Mouse (Mus musculus) midbrain, embryonic 12.5 days (tissue): ENCODE data around the gene Akap17b. TPM values are rescaled to one million over a fixed set of nuclear protein-coding genes. Genes with fewer than 3 reads are reported as not detected.

ENCODE experiments used
- ATAC-seq: fragments of 200-750 bp; cut with Nextera tagmentation; 2 replicates; pipeline ENCODE4 v1.8.0; 2017; ENCODE audit warnings: low read depth, moderate TSS enrichment, moderate library complexity; ENCODE audit not compliant: low FRiP score
- H3K27ac ChIP-seq: fragments of 300-500 bp; sonication (generic); replicated peaks from 2 replicates; pipeline ENCODE4 v1.5.1; 2016; ENCODE audit warnings: mild to moderate bottlenecking
- H3K27me3 ChIP-seq: fragments of 300-500 bp; sonication (generic); 2 replicates; pipeline ENCODE4 v1.6.1; 2016; ENCODE audit warnings: mild to moderate bottlenecking
- H3K36me3 ChIP-seq: fragments of 300-500 bp; sonication (generic); 2 replicates; pipeline ENCODE4 v1.6.1; 2016
- H3K4me1 ChIP-seq: fragments of 300-500 bp; sonication (generic); 2 replicates; pipeline ENCODE4 v1.6.1; 2016
- H3K4me2 ChIP-seq: fragments of 300-500 bp; sonication (generic); replicated peaks from 2 replicates; pipeline ENCODE4 v1.6.1; 2016; ENCODE audit warnings: mild to moderate bottlenecking, moderate library complexity
- H3K4me3 ChIP-seq: fragments of 300-500 bp; sonication (generic); 2 replicates; pipeline ENCODE4 v1.5.1; 2016; ENCODE audit warnings: mild to moderate bottlenecking
- H3K9ac ChIP-seq: fragments of 300-500 bp; sonication (generic); replicated peaks from 2 replicates; pipeline ENCODE4 v1.6.1; 2016; ENCODE audit warnings: mild to moderate bottlenecking, moderate library complexity
- H3K9me3 ChIP-seq: fragments of 300-500 bp; sonication (generic); 2 replicates; pipeline ENCODE4 v1.6.1; 2016; ENCODE audit warnings: mild to moderate bottlenecking
- WGBS: fragments of 180-500 bp; shearing (Covaris S2); methylation state at CpG from one replicate; pipeline ENCODE4 v1.1.7; 2016; 5-methylcytosine and 5-hydroxymethylcytosine counted together
- polyA plus RNA-seq: library from polyadenylated mRNA; unstranded; fragments of >200 nt; fragmentation: Nextera tagmentation; extraction: Ambion mirVana; gene quantifications from 2 replicates; pipeline ENCODE4 v1.2.1, GENCODE M21; 2016

The Akap17b gene
- 4.5 and 5.2 TPM in 2 replicates for polyA plus RNA-seq

DNA sequence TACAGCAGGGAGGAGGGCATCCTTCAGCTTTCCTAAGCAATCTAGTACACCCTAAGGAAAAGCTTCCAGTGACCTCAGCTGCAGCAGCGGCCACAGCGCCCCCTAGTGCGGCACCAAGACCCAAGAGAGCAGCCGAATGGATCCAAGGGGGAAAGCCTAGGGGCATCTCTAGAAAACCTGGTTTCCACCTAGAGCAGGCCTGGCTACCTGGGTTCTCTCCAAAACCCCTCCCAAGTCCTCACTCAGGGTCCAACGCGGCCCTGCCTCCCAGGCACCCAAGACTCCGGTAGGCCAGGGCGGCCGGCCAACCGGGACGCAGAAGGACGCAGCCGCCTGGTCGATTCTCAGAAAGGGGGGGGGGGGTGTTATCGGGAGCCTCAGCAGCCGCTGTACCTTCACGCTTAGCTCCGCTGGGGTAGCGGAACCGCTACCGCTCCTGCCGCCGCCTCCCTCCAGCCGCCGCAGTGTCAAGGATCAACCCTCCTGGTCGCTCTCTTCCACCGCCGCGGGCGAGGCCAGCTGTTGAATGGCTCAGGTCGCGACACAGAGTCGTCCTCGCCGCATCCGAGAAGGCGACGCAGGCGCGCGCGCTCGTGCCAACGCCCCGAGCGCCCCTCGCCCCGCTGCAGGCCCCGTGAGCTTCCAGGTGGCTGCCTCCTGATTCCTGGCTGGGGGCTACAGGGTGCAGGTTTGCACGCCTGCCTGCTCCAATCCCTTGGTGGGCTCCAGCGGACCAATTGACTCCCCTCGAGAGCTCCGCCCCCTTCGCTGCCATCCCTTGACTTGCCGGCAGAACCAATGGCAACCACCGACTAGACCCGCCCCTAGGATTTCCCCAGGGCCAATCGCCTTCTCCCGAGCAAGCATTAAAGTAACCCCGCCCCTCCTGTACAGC, at the start of gene Akap17b:
Akap17b (minus strand) TSS at position 739 of the 895 bp plus-strand sequence.
- Histone ChIP-seq H3K9me3 (no peaks in the 10 kb centered on the region), H3K4me3 (peak within 1 kb of the TSS; percentile 59), H3K27me3 (no peaks in the 10 kb centered on the region), H3K9ac (peak within 1 kb of the TSS; percentile 55), H3K4me2 (peak within 1 kb of the TSS; percentile 48), H3K4me1 (no peaks in the 10 kb centered on the region), H3K27ac (peak within 1 kb of the TSS; percentile 72), H3K36me3 (no peaks in the 10 kb centered on the region)
- 28% methylated on average over 57 of the region's 60 CpGs for WGBS
- ATAC-seq = peak; percentile 95

DNA sequence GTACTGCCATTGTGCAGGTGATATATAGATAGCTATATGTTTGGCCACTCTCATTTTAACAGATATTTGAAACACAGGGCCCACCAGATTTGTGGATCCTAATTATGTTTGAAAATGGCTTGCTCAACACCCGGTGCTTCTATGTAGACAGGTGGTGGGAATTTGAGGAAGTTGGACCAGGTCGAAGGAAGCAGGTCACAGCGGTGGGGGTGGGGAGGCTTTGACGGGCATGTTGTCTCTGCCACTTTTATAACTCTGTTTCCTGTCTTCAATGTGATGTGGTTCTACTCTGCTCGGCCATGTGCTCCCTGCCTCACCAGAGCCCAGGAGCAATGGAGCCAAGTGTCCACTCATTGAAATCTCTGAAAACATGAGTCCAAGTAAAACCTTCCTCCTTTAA, 46.2 kb upstream of the Akap17b start:
- no peak for ATAC-seq
- H3K9ac ChIP-seq = no peak overlapping the region
- WGBS = 89% methylated on average over 5 of the region's 5 CpGs

DNA sequence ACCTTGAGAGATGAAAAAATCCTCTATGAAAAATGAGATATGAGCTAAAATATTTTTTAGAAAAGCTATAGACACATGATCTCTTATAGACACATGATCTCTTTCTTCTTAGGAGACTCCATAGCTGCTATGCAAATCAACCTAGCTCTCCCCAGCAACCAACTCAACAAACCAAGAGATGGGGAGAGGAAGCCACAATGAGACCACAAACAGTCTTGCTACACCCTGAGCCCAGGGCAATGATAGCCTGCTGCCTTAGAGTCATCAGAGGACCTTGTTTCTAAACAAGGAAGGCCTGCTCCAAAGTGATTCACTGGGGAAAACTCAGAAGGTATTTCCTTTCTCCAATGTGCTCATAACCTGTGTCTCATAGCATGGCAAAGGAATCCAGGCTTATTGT, 44.5 kb upstream of the Akap17b start:
- Histone ChIP-seq H3K9ac (no peak overlapping the region), H3K27ac (no peak overlapping the region), H3K4me1 (no peaks in the 10 kb centered on the region), H3K27me3 (no peaks in the 10 kb centered on the region), H3K4me2 (no peak overlapping the region), H3K4me3 (no peak overlapping the region), H3K9me3 (no peaks in the 10 kb centered on the region), H3K36me3 (no peaks in the 10 kb centered on the region)
- ATAC-seq = no peak

More for the DNA sequence above, 46.2 kb upstream of the Akap17b start:
- Histone ChIP-seq H3K27me3 (no peaks in the 10 kb centered on the region), H3K36me3 (no peaks in the 10 kb centered on the region), H3K4me3 (no peak overlapping the region), H3K27ac (no peak overlapping the region), H3K9me3 (no peaks in the 10 kb centered on the region), H3K4me1 (no peaks in the 10 kb centered on the region), H3K4me2 (no peak overlapping the region)

DNA sequence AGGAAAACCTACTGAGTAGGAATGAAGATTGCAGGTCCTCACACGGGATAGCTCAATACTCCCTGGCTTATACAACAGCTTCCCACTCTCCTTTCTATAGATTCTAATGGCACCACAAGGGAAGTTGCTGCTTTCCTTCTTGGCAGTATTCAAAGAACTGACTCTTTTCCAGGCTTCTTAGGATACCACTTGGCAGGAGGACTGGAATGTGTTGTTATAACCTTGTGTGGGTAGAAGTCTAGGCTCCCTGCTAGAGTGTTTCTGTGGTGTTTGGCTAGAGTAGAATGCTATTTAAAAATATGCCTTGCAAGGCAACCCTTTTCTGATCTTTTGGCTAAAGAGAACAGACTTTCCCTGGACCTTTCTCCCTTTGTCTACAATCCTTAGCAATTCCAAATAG, 31.6 kb upstream of the Akap17b start:
- ATAC-seq = no peak
- Histone ChIP-seq H3K9me3 (no peaks in the 10 kb centered on the region), H3K4me3 (no peak overlapping the region), H3K4me2 (no peak overlapping the region), H3K9ac (no peak overlapping the region), H3K27me3 (no peaks in the 10 kb centered on the region), H3K27ac (no peak overlapping the region), H3K36me3 (no peaks in the 10 kb centered on the region), H3K4me1 (no peaks in the 10 kb centered on the region)
- 81% methylated on average over 1 of the region's 1 CpGs for WGBS

DNA sequence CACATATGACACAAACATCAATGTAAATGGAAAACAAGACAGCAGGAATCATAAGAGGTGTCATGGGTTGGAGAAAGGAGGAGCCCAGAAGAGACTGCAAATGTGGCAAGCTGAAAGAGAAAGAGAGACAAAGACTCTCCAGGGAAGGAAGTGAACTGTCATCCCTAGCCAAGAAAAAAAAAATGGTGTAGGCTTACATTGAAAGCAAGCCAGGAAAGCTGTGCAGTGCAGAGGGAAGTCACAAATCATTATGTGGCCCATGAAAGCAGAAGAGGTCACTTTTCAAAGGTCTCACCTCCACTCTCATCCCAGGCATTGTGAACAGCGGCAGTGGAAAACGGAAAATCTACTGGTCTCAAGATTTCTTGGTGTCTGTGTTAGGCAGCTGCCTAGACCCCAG, 27.5 kb upstream of the Akap17b start:
- Histone ChIP-seq H3K27ac (no peak overlapping the region), H3K36me3 (no peaks in the 10 kb centered on the region), H3K4me2 (no peak overlapping the region), H3K9ac (no peak overlapping the region), H3K4me3 (no peak overlapping the region), H3K4me1 (no peaks in the 10 kb centered on the region), H3K9me3 (no peaks in the 10 kb centered on the region), H3K27me3 (no peaks in the 10 kb centered on the region)
- whole genome bisulfite sequencing = 66% methylated on average over 2 of the region's 2 CpGs
- ATAC-seq = no peak

DNA sequence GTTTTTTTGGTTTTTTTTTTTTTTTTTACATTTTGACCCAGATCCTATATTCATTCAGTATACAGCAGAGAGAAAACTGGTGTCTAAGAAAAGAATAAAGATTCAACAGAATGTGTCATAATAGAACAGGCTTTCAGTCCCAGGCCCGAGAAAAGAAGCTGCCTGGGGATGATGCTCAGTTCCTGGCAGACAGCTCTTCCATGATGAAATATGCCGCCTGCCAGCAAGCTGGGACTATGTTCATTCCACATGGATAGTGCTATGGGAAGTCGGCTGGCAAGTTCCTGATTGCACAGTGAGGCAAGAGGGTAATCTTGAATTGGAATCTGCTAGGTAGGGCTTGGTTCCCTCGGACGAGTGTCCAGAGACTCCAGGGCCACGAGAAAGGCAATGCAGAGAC, 5.1 kb downstream of the Akap17b start:
- Histone ChIP-seq H3K4me3 (no peak overlapping the region), H3K4me2 (no peak overlapping the region), H3K9me3 (no peaks in the 10 kb centered on the region), H3K27ac (no peak overlapping the region), H3K36me3 (no peaks in the 10 kb centered on the region), H3K9ac (no peak overlapping the region), H3K27me3 (no peaks in the 10 kb centered on the region), H3K4me1 (no peaks in the 10 kb centered on the region)
- WGBS = 83% methylated on average over 6 of the region's 6 CpGs
- no peak for ATAC-seq

DNA sequence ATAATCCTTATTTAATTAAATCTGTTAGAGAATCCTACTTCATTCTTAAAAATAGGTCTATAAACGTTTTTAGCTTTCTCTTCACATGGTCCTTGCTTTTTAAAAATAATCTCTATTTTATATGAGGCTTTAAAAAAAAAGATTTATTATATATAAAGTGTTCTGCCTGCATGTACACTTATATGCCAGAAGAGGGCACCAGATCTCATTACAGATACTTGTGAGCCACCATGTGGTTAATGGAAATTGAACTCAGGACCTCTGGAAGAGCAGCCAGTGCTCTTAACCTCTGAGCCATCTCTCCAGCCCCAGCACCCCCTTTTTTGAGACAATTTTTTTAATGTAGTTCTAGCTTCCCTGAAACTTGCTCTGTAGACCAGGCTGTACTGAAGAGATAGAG, 14.4 kb downstream of the Akap17b start:
- Histone ChIP-seq H3K27me3 (no peaks in the 10 kb centered on the region), H3K9ac (no peak overlapping the region), H3K9me3 (no peaks in the 10 kb centered on the region), H3K27ac (no peak overlapping the region), H3K4me2 (no peak overlapping the region), H3K36me3 (no peaks in the 10 kb centered on the region), H3K4me3 (no peak overlapping the region), H3K4me1 (no peaks in the 10 kb centered on the region)
- 9% methylated on average over 1 of the region's 1 CpGs for WGBS
- ATAC-seq = no peak

DNA sequence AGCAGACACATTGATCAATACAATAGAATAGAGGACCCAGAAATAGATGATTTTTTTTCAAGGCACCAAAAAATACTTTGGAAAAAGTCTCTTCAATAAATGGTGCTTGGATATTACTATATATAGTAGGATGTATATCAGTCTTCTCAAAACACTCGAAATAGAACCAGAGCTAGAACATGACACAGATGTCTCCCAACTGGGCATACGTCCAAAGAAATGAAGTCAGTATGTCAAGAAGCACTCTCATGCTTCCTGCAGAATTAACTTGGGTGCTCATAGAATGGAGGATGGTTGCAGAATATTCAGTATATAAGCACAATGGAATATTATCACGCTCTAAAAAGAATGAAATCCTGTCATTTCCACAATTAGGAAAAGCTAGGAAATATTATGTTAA, 17.1 kb downstream of the Akap17b start:
- H3K9me3 ChIP-seq = no peaks in the 10 kb centered on the region
- H3K36me3 ChIP-seq = no peaks in the 10 kb centered on the region
- H3K9ac ChIP-seq = no peak overlapping the region
- H3K4me1 ChIP-seq = no peaks in the 10 kb centered on the region
- ATAC-seq = no peak
- H3K4me2 ChIP-seq = no peak overlapping the region
- H3K27me3 ChIP-seq = no peaks in the 10 kb centered on the region
- WGBS = 85% methylated on average over 3 of the region's 3 CpGs
- H3K4me3 ChIP-seq = no peak overlapping the region
- H3K27ac ChIP-seq = no peak overlapping the region

DNA sequence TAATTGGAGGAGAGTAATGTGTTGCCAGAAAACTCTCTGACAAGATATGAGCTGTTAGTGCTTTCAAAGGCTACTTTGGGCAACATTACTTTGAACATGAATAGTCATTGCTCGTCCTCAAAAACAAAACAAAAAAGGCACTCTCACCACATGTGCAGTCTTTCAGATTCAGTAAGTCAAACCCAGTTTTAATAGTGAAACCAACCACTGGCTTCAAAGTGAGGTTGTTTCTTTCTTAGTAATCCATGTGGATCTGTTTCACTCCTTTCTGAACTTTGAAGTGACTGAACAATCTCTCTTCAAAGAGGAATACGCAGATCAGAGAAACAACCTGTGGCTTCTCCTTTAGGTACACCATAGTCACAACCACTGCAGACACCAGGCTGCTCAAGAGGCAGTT, 36.1 kb downstream of the Akap17b start:
- no peak overlapping the region for H3K9ac ChIP-seq
- peaks cover 12% of the 10 kb centered on the region; the same call in 1 of the 2 replicates for H3K36me3 ChIP-seq
- H3K27me3 ChIP-seq = no peaks in the 10 kb centered on the region
- WGBS = 92% methylated on average over 2 of the region's 2 CpGs
- H3K4me3 ChIP-seq = no peak overlapping the region
- H3K9me3 ChIP-seq = no peaks in the 10 kb centered on the region
- no peaks in the 10 kb centered on the region for H3K4me1 ChIP-seq
- no peak for ATAC-seq
- H3K27ac ChIP-seq = no peak overlapping the region
- no peak overlapping the region for H3K4me2 ChIP-seq

DNA sequence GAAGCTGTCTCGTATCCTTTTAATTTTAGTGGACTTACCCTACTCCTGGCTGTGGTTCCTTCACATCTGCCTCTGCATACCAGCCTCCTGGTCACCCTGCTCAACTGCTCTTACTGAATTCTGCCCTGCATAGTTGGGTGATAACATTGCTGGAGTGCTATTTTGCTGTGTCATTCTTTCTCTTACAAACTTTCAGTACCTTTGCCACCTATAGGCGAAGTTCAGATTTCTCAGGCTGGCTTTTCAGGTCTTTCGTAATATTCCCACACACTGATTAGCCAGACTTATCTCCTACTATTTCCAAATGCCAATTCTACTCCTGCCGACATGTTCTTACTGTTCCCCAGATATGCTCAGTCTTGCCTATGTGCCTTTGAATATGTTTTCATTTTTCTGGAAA, 41.2 kb downstream of the Akap17b start:
- H3K9ac ChIP-seq = no peak overlapping the region
- H3K4me2 ChIP-seq = no peak overlapping the region
- H3K4me1 ChIP-seq = peaks cover 4% of the 10 kb centered on the region
- H3K27ac ChIP-seq = no peak overlapping the region
- WGBS = 85% methylated on average over 4 of the region's 4 CpGs
- H3K9me3 ChIP-seq = no peaks in the 10 kb centered on the region
- H3K27me3 ChIP-seq = no peaks in the 10 kb centered on the region
- no peak overlapping the region for H3K4me3 ChIP-seq
- no peak for ATAC-seq
- H3K36me3 ChIP-seq = peaks cover 10% of the 10 kb centered on the region; the same call in 1 of the 2 replicates

DNA sequence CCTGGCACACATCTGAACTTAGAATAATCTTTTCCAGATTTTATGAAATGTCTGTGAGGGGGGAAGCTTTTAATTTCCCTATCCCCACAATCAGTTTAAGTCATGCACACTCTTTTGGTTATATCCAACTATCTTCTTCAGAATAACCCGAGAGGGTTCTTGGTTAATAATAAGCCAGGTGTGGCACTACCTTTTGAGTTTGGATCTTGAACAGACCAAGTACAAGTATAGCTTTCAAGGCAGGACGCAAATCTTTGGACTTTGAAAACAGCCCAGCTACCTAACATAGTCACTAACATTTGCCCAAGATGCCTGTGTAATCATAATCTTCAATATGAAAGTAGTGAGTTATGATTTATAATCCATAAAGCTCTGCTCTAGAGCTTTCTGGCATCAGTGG, 42.3 kb downstream of the Akap17b start:
- 94% methylated on average over 2 of the region's 2 CpGs for WGBS
- peaks cover 10% of the 10 kb centered on the region; the same call in 1 of the 2 replicates for H3K36me3 ChIP-seq
- no peak overlapping the region for H3K27ac ChIP-seq
- no peak overlapping the region for H3K9ac ChIP-seq
- peaks cover 4% of the 10 kb centered on the region for H3K4me1 ChIP-seq
- H3K4me3 ChIP-seq = no peak overlapping the region
- ATAC-seq = no peak
- H3K4me2 ChIP-seq = no peak overlapping the region
- no peaks in the 10 kb centered on the region for H3K9me3 ChIP-seq
- no peaks in the 10 kb centered on the region for H3K27me3 ChIP-seq

DNA sequence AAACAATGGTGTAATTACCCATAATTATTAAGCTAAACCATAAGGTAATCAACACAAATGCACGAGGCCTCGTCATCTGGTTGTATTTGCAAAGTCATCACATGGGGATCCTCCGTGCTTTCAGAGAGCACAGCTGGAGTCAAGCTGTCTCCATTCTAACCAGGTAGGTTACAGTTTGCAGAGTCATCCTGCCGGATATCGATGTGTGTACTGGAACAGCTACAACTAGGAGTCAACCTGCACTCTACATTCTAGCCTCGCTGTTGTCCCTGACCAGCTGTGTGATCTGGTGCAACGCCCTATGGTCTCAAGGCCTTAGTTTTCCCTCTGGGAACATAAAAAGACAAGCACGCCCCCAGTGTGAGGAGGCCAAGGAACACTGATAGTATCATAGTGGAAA, 45.1 kb downstream of the Akap17b start:
- no peaks in the 10 kb centered on the region for H3K27me3 ChIP-seq
- H3K27ac ChIP-seq = no peak overlapping the region
- peak overlapping the region; percentile 56 for H3K4me2 ChIP-seq
- ATAC-seq = no peak
- no peak overlapping the region; the same call in 1 of the 2 replicates for H3K9ac ChIP-seq
- H3K9me3 ChIP-seq = no peaks in the 10 kb centered on the region
- WGBS = 82% methylated on average over 8 of the region's 8 CpGs
- H3K4me1 ChIP-seq = peaks cover 6% of the 10 kb centered on the region
- H3K36me3 ChIP-seq = 0 out of 2 replicates have a peak, but pooled peaks cover 5% of the 10 kb centered on the region
- peak overlapping the region; percentile 66; the same call in 1 of the 2 replicates for H3K4me3 ChIP-seq
